ENCODE assay signal across 23 mouse cellular contexts in genomic region chr13:84625527-84625926, GRCm38 (mm10).
DNase-seq lines count a peak whose midpoint lies in the region; ATAC-seq and TF ChIP-seq lines count a peak whose summit lies in the region.
"Had no signal": no experiment of that assay in that cellular context is flagged by ENCODE, and none has a peak within 500 bp of the region (broad histone marks: within the 10 kb centered on the region; RNA-seq: fewer than 3 reads in every experiment).

No protein-coding gene starts in this region.

- H3K4me1 ChIP-seq in forebrain, embryonic 10.5 days = peaks cover 20% of the 10 kb centered on the region
- H3K4me1 ChIP-seq in forebrain, embryonic 14.5 days (ENCODE audit: control insufficient read depth, insufficient read depth, low read length) = peaks cover 9% of the 10 kb centered on the region; the same call in 1 of the 2 replicates
- H3K4me1 ChIP-seq: embryonic facial prominence, embryonic 12.5 days; heart, embryonic 10.5 days had no signal

- peak overlapping the region; percentile 66; the same call in 1 of the 2 replicates for H3K27ac ChIP-seq in forebrain, embryonic 10.5 days
- no peak overlapping the region for H3K27ac ChIP-seq in forebrain, embryonic 14.5 days (ENCODE audit: low read depth, low read length)
- H3K27ac ChIP-seq in layer of hippocampus, adult 2 months = peak overlapping the region; percentile 79
- H3K27ac ChIP-seq: embryonic facial prominence, embryonic 12.5 days; heart, embryonic 10.5 days had no signal

- no peak for ATAC-seq in forebrain, embryonic 14.5 days
- no peak for ATAC-seq in CD4-positive, CD25-positive, alpha-beta regulatory T cell, adult 4 months
- ATAC-seq: activated CD4-positive, CD25-positive, alpha-beta regulatory T cell, adult 4 months; Patski had no signal

- no peaks in the 10 kb centered on the region for H3K9me3 ChIP-seq in forebrain, embryonic 10.5 days
- H3K9me3 ChIP-seq in forebrain, embryonic 14.5 days (replicated peaks; ENCODE audit: control insufficient read depth, low read length) = no peaks in the 10 kb centered on the region
- H3K9me3 ChIP-seq: embryonic facial prominence, embryonic 12.5 days; forebrain, embryonic 12.5 days; heart, embryonic 10.5 days had no signal

- no peaks in the 10 kb centered on the region for H3K36me3 ChIP-seq in forebrain, embryonic 10.5 days (replicated peaks)
- H3K36me3 ChIP-seq in forebrain, embryonic 14.5 days (ENCODE audit: control insufficient read depth, insufficient read depth, low read length) = no peaks in the 10 kb centered on the region
- H3K36me3 ChIP-seq: embryonic facial prominence, embryonic 12.5 days; forebrain, embryonic 12.5 days; heart, embryonic 10.5 days had no signal

- DNase-seq in forebrain, embryonic 10.5 days (ENCODE audit: extremely low spot score, low spot score) = no peak
- no peak for DNase-seq in forebrain, embryonic 14.5 days (ENCODE audit: low spot score)
- no peak for DNase-seq in layer of hippocampus, adult 2 months (ENCODE audit: low spot score in 2 of 2)
- DNase-seq in layer of hippocampus, postnatal 14 days (ENCODE audit: low spot score in 2 of 2) = no peak
- DNase-seq in embryo, embryonic 10.5 days (ENCODE audit: low spot score) = peak; percentile 63
- peak; percentile 31 for DNase-seq in hindlimb bud, embryonic 11.5 days (ENCODE audit: extremely low spot score, low read depth, low spot score)
- DNase-seq in left cerebral cortex, adult 18-20 months (ENCODE audit: low spot score in 2 of 2) = no peak
- DNase-seq: adrenal gland, postnatal 14 days; B cell, adult 2 months; cerebellum, adult 11-12 months; cerebellum, adult 9-10 months; cerebellum, postnatal 25 days; gastrocnemius, postnatal 10 days; heart, adult 18-20 months; heart, postnatal 10 days; heart, postnatal 4 days had no signal

- no peak overlapping the region for H3K4me2 ChIP-seq in forebrain, embryonic 14.5 days (ENCODE audit: low read length)
- H3K4me2 ChIP-seq: embryonic facial prominence, embryonic 12.5 days; forebrain, embryonic 12.5 days had no signal

- H3K27me3 ChIP-seq in forebrain, embryonic 10.5 days (ENCODE audit: poor library complexity, severe bottlenecking) = peaks cover 4% of the 10 kb centered on the region; the same call in 1 of the 2 replicates
- no peaks in the 10 kb centered on the region for H3K27me3 ChIP-seq in forebrain, embryonic 14.5 days (replicated peaks; ENCODE audit: control insufficient read depth, insufficient read depth, low read length)
- H3K27me3 ChIP-seq: embryonic facial prominence, embryonic 12.5 days; forebrain, embryonic 12.5 days; Patski had no signal

- no peak overlapping the region for H3K4me3 ChIP-seq in forebrain, embryonic 10.5 days
- no peak overlapping the region for H3K4me3 ChIP-seq in forebrain, embryonic 14.5 days (ENCODE audit: low read depth, low read length)
- H3K4me3 ChIP-seq in layer of hippocampus, adult 2 months = no peak overlapping the region
- H3K4me3 ChIP-seq: embryonic facial prominence, embryonic 12.5 days; forebrain, embryonic 12.5 days; heart, embryonic 10.5 days had no signal

- no peak for TF ChIP-seq CTCF in layer of hippocampus, adult 2 months (conservative IDR thresholded peaks at IDR 0.05)

- no peak overlapping the region for H3K9ac ChIP-seq in forebrain, embryonic 14.5 days (ENCODE audit: low read length)
- H3K9ac ChIP-seq: embryonic facial prominence, embryonic 12.5 days; forebrain, embryonic 12.5 days; forebrain, postnatal 0 days had no signal

- WGBS in forebrain, embryonic 10.5 days = 55% methylated on average over 1 of the region's 1 CpGs
- WGBS in forebrain, embryonic 14.5 days = 32% methylated on average over 1 of the region's 1 CpGs

Comparison
In these comparisons a context has a peak if more than half of its experiments do, and no peak if none do; other contexts are left out.
1. DNase-seq: peak in embryo, embryonic 10.5 days (single experiment) and hindlimb bud, embryonic 11.5 days (single experiment); none in forebrain, embryonic 10.5 days (single experiment), forebrain, embryonic 14.5 days (single experiment), layer of hippocampus, adult 2 months (0 of 2), layer of hippocampus, postnatal 14 days (0 of 2) and left cerebral cortex, adult 18-20 months (0 of 2).